Mouse (Mus musculus) cerebellum, postnatal 10 days (tissue): ENCODE results near the gene Pex6.

Experiments
- DNase-seq, 2 experiments: peaks; one replicate each; pipeline ENCODE4 v3.0.0; 2021; ENCODE audit warnings: mixed read lengths in 2 of 2

Pex6 gene

GRCm38 (mm10) chr17:46710959-46711597 is at the start of gene Pex6:
Gene Pex6, plus strand, starts transcription at chr17:46711463.
- DNase-seq: peak; percentile 98 to 99

GRCm38 (mm10) chr17:46661981-46662380 is 49.3 kb upstream of the Pex6 start:
- DNase-seq: peak; percentile 64 to 72

DNA sequence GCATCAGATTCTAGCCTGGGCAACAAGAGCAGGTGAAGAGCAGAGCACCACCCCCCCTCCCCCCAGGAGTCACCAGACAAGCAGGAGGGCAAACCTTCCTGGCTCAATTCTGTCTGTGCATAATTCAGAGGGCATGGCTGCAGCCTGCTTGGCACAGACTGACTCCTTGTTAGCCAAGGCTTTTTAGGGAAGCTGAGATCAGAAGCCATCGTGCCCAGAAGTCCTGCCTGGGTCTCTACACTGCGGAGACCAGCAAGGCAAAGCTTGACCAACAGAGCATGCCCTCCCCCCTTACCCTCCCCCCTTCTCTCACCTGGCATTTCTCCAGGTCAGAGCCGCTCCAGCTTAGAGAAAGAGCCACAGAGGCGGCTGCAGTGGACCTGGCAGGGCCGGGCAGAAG is 48.5 kb upstream of the Pex6 start:
- DNase-seq: peak; percentile 86 to 89

DNA sequence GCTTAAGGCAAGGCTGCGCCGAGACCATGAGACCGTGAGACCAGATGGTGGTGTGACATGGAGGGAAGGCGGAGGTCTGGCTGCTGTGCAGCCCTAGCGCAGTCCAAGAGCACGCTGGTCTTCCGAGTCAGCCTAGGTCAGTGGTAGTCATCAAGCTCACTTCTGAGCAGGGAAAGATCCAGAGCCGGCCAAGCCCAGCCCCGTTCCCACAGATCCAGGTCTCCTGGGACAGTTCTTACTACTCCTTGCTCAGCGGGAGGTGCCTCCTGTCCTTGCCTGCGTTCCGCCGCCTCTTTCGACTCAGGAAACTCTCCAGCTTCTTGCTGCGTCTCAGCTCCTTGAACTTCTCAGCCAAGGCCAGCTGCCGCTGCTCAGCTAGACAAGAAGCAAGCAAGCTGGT is 43.6 kb upstream of the Pex6 start:
- DNase-seq: no peak

DNA sequence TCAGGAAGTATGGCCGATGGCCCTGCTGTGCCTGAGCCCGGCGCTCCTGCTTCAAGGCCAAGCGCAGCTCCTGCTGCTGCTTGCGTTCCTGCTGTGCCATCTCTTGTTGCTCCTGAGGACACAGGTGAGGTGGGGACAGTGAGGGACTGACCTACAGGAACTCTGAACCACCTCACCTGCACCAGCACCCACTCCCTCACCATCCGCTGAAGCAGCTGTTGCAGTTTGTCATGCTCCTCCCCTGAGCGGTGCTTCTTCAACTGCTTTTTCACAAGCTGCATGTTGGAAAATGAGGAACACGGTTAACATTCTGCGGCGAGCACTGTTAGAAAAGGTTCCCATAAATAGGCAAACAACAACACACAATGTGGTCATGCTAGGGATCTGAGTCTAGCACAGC is 41.4 kb upstream of the Pex6 start:
- DNase-seq: no peak

GRCm38 (mm10) chr17:46673850-46674529 is 37.3 kb upstream of the Pex6 start, which contains the start of gene Rrp36:
Gene Rrp36, minus strand, starts transcription at chr17:46674352.
- peak; percentile 94 to 95 for DNase-seq

- no peak for DNase-seq
Measured at GRCm38 (mm10) chr17:46674530-46675283, 36.6 kb upstream of the Pex6 start.

- DNase-seq: peak in 1 of 2 experiments; percentile 41
Measured at GRCm38 (mm10) chr17:46678416-46678815, 32.8 kb upstream of the Pex6 start, which contains the start of gene Mea1. Gene Mea1, plus strand, starts transcription at chr17:46678793.

DNA sequence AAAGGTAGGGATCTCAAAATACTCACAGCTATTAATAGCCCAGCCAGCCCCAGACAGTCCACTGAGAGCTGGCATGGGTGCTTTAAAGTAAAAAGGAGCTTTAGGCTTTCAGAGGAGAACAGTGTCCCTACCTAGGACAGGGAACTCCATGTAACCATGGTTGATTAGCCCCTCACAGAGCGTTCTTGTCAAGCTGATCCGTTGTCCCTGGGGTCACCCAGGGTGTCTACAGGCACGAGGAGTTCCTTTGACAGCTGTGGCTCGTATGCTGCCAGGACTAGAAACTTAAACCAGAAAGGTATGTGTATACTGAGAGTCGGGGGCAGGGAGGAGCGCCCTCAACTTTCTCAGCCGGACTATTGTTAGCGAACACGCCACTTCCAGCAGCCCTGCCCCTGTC is 32.4 kb upstream of the Pex6 start:
- DNase-seq: no peak

DNA sequence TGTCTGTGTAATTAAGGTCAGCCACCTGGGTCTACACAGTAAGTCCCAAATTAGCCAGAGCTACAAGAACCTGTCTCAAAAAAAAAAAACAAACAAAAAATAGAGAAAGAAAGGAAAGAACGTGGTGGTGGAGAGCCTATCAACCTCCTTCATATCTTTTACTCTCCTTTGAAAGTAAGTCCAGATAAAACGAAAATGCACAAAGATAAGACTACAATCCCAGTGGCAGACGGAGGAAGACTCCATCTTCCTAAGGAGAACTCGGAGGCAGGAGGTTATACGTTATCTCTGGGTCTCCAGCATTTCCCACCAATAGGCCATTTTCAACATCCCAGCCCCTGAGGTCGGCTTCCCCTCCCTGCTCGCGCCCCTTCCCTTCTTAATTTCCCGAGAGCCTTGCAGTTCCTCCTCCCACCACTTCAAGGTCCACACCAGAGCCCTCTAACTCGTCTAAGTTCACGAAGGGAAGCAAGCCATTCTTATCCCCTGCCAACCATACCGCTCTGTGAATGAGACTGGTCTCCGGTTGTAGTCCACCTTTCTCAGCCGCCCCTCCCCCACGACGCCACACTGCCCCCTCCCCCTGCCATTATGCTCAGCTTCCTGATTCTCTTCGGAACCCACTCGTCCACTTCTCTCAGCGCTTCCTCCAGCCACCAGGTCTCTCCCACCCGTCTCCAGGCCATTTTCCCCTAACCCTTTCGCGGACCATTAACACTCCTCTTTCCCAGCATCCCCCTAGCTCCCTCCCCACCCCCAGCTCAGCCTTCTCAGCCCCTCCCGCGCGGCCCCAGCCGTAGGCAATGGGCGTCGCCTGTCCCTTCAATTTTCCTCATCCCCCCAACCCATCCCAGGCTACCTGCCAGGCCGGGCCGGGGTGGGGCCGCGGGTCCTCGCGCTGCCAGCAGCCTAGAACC is 31.2 kb upstream of the Pex6 start:
- peak; percentile 87 to 89 for DNase-seq

DNA sequence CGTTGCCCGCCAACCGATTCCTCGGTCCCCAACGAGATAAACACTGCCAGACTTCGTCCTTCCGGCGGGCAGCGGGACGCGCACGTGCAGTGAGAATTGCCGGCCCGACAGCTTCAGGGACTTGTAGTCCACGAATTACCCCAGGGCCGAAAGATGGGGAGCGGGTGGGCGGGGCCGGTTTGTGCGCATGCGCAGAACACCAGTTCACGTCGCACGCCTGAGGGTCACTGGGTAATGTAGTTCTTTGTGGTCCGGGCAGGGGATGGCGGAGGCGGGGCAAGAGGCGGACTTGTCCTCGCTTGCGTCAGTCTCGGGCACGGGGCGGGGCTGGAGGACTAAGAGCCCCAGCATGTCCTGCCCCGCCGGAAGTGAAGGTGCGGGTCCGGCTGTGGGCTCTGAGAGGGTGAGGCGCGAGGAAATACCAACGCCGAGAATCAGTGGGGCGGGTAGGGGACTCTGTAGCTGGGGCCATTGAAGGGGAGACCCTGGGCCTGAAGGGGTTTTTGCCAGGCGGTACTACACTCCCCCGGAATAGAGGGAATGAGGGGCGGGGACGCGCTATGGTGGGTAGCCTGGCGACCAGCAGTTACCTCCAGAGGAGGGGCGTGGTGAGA is 30.4 kb upstream of the Pex6 start, which contains the start of gene Klhdc3:
Gene Klhdc3, minus strand, starts transcription at position 155 of the 614 bp plus-strand sequence.
- DNase-seq: peak; percentile 99 to 100

DNA sequence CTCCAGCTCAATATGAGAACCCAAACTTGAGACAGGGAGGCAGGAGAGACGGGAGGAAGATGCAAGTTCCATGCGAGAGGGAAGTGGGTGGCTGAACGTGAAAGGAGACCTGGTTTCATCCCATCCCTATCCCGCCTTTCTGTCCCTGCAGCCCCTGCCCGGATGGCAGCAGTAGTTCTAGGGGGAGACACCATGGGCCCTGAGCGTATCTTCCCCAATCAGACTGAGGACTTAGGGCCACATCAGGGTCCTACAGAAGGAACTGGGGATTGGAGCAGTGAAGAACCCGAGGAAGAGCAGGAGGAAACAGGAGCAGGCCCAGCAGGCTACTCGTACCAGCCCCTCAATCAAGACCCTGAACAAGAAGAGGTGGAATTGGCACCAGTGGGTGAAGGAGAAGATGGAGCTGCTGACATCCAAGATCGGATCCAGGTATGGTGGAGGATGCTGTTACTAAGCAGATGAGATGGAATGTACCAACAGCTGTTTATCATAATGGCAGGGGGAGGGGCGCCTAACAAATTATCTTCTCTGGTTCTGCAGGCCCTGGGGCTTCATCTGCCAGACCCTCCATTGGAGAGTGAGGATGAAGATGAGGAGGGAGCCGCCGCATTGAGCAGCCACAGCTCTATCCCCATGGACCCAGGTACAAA is 29.7 kb upstream of the Pex6 start:
- DNase-seq: peak in 1 of 2 experiments; percentile 47

DNA sequence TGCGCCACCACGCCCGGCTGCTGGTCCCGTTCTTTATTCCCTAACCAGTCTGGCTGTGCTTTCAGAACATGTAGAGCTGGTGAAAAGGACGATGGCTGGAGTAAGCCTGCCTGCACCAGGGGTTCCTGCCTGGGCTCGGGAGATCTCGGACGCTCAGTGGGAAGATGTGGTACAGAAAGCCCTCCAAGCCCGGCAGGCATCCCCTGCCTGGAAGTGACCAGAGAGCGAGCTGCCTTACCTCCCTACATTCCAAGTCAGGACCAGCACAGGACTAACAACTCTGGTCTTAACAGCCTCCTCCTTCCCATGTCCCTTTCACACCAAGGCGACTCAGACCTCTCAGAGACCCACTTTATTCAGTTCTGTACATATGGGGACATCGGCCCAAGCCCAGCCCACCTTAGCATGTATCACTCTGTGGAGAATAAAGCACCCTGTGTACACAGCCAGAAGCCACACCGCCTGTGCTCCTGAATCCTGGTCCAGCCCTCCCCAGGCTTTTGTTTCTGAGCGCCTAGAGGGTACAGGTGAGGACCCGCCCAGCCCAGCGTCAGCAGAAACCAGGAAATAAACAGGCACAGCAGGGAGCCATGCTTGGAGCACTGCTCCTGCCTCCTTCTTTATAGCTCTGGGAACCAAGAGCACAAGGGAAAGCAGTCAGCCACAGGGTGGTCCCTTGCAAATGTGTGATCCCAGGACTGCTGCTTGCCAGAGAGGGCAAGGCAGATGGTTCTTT is 28.4 kb upstream of the Pex6 start:
- DNase-seq: no peak

DNA sequence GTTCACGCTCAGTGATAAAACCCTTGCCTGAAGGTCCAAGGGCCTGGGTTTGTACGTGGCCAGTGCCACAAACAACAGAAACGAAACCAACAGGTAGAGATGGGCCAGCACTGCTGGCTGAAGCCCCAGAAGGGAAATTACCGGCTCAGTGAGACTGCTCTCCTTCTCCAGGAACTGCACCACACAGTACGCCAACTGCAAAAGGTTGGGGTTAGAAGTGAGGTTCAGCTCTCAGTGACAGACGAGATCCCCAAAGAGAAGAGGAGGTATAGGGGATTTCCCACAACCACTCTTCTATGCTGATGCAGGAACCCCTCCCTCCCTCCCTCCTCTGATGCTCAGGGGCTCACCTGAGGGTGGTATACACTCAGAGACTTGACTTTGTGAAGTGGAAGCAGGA is 25.4 kb upstream of the Pex6 start:
- no peak for DNase-seq

DNA sequence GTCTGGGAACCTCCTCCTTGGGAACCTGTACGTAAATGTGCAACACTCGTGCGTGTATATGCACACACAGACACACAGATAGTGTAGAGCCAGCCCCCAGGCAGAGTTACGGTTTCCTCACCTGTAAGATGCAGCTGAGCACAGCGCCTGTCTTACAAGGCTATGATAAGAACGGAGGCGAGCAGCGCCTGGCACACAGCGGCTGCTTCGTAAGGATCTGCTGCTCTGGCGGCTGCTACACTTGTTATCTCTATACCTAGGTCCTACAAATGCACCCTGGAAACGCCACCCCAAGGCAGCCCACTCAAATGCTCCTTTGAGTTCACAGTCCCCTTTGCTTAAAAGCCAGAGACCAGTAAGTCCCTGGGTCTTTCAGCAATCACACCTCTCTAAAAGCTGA is 20.6 kb upstream of the Pex6 start:
- DNase-seq: no peak

DNA sequence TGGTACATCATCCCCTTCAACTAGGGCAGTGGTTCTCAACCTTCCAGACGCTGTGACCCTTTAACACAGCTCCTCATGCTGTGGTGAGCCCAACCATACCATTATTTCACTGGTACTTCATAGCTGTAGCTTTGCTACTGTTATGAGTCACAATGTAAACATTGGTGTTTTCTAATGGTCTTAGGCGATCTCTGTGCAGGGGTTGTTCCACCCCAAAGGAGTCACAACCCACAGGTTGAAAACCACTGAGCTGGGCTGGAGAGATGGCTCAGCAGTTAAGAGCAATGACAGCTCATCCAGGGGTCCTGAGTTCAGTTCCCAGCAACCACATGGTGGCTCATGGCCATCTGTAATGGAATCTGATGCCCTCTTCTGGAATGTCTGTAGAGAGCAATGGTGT is 19.9 kb upstream of the Pex6 start:
- no peak for DNase-seq

- no peak for DNase-seq
Measured at GRCm38 (mm10) chr17:46694517-46695063, 16.7 kb upstream of the Pex6 start.

DNA sequence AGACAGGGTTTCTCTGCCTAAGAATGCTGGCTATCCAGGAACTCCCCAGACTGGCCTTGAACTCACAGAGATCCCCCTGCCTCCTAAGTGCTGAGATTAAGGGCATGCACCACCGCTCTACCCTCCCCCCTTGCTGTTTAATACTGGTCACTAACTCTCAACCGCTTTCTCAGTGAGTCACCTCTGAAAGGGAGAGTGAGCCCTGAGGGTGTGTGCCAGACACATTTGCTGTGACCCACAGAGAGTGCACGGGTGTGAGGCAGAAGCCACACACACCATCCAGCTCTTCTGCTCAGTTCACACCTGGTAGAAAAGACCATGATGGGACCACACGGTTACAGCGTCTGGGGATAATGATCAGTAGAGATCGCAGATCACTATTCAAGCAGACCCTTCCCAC is 12.7 kb upstream of the Pex6 start:
- no peak for DNase-seq

DNA sequence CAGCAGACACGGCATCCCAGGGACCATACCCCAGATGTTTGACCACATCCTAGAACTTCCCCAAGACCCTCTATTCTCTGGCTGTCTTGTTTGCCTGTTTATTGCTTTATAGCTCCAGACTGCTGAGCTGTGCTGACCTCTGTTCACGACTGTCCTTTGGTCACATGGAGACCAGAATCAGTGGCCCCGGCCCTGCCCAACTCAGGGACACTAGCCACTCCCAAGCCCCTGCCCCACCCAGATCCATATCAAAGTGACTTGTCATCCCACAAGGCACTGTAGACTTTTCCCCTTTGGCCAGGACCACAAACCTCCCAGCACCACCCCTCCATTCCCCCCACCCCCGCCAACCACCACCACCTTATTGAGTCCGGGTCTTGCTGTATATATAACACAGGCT is 12.0 kb upstream of the Pex6 start:
- DNase-seq: no peak

GRCm38 (mm10) chr17:46699912-46700311 is 11.4 kb upstream of the Pex6 start:
- peak; percentile 78 to 82 for DNase-seq
